Mouse (Mus musculus) midbrain, embryonic 15.5 days (tissue): ENCODE results near the gene Vps13d. TPM values are rescaled to one million over a fixed set of nuclear protein-coding genes. Genes with fewer than 3 reads are reported as not detected.

ENCODE experiments used
- ATAC-seq: fragments of 200-750 bp; cut with Nextera tagmentation; replicated peaks from 2 replicates; pipeline ENCODE4 v1.8.0; 2017; ENCODE audit warnings: moderate TSS enrichment
- H3K27ac ChIP-seq: fragments of 300-500 bp; sonication (generic); 2 replicates; pipeline ENCODE4 v1.5.1; 2015; ENCODE audit warnings: mild to moderate bottlenecking, inconsistent platforms
- H3K27me3 ChIP-seq: fragments of 300-500 bp; sonication (generic); replicated peaks from 2 replicates; pipeline ENCODE4 v1.6.1; 2015; ENCODE audit warnings: inconsistent platforms
- H3K36me3 ChIP-seq: fragments of 300-500 bp; sonication (generic); replicated peaks from 2 replicates; pipeline ENCODE4 v1.6.1; 2015; ENCODE audit warnings: inconsistent platforms
- H3K4me1 ChIP-seq: fragments of 300-500 bp; sonication (generic); 2 replicates; pipeline ENCODE4 v1.6.1; 2015; ENCODE audit warnings: inconsistent platforms
- H3K4me2 ChIP-seq: fragments of 300-500 bp; sonication (generic); 2 replicates; pipeline ENCODE4 v1.6.1; 2015; ENCODE audit warnings: inconsistent platforms, mild to moderate bottlenecking, moderate library complexity
- H3K4me3 ChIP-seq: fragments of 300-500 bp; sonication (generic); 2 replicates; pipeline ENCODE4 v1.5.1; 2015; ENCODE audit warnings: mild to moderate bottlenecking, inconsistent platforms
- H3K9ac ChIP-seq: fragments of 300-500 bp; sonication (generic); 2 replicates; pipeline ENCODE4 v1.6.1; 2015; ENCODE audit warnings: mild to moderate bottlenecking, inconsistent platforms
- H3K9me3 ChIP-seq: fragments of 300-500 bp; sonication (generic); 2 replicates; pipeline ENCODE4 v1.6.1; 2016; ENCODE audit warnings: inconsistent platforms
- WGBS: fragments of 180-500 bp; shearing (Covaris S2); methylation state at CpG from one replicate; pipeline ENCODE4 v1.1.7; 2015; ENCODE audit warnings: mixed read lengths; 5-methylcytosine and 5-hydroxymethylcytosine counted together
- polyA plus RNA-seq: library from polyadenylated mRNA; unstranded; fragments of >200 nt; fragmentation: Nextera tagmentation; extraction: Ambion mirVana; gene quantifications from 2 replicates; pipeline ENCODE4 v1.2.1, GENCODE M21; 2015

The Vps13d gene
- polyA plus RNA-seq, 1 experiment from 2014 or later = 9.6 TPM

DNA sequence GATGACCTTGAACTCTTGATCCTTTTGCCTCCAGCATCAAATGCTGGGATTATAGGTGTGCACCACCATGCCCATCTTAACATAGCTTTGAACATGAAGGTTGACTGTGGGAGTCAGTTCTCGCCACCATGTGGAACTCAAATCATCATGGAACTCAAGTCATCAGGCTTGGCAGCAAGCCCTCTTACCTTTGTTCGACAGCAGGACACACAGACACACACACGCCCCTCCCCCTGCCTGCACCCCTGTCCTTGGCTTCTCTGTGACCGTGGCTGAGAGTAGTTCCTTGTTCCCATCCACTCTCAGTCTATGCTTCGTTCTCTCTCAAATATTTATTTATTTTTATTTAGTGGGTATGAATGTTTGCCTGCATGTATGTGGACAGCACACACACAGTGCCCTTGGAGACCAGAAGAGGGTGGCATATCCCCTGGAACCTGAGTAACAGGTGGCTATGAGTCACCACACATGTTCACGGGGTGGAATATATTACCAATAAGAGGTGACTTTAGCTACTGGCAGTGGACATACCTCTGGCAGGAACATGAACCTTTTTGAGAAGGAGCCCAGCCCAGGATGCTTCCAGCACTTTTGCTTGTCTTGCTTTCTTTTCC, 14.4 kb upstream of the Vps13d start:
- Histone ChIP-seq H3K4me1 (peaks cover 4% of the 10 kb centered on the region; the same call in 1 of the 2 replicates), H3K9ac (no peak overlapping the region), H3K36me3 (no peaks in the 10 kb centered on the region), H3K4me2 (no peak overlapping the region), H3K27ac (no peak overlapping the region), H3K9me3 (no peaks in the 10 kb centered on the region), H3K27me3 (no peaks in the 10 kb centered on the region), H3K4me3 (no peak overlapping the region)
- WGBS = 80% methylated on average over 6 of the region's 6 CpGs
- ATAC-seq = no peak

DNA sequence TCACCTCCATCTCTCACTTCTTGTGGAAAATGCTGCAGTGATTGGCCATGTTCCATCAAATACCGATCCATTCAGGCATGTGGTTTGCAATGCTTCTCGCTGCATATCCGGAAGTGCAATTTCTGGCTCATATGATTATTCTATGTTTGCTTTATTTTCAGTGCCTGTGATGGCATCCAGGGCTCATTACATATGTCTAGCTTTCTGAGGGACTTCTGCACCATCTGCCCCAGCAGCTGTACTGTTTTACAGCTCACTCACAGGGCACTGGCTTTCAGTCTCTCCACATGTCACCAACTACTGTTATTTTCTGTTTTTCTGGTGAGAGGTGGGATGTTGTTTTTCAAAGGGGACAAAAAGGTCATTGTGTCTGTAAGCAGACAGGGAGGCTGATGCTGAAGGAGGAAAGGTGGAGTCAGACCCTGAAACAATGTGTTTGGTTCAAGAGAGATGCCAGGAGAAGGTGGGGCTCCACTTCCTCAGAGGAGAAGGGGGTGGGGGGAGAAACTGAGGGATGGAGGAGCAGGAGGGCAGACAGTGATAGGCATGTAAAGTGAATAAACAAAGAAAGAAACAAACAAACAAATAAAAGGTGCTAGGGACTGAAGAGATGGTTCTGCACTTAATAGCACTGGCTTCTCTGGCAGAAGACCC, 13.0 kb upstream of the Vps13d start:
- H3K9me3 ChIP-seq = no peaks in the 10 kb centered on the region
- no peaks in the 10 kb centered on the region for H3K4me1 ChIP-seq
- H3K27me3 ChIP-seq = no peaks in the 10 kb centered on the region
- H3K4me3 ChIP-seq = no peak overlapping the region
- H3K27ac ChIP-seq = no peak overlapping the region
- ATAC-seq = no peak
- no peak overlapping the region for H3K4me2 ChIP-seq
- H3K9ac ChIP-seq = no peak overlapping the region
- 86% methylated on average over 3 of the region's 3 CpGs for WGBS
- H3K36me3 ChIP-seq = no peaks in the 10 kb centered on the region

DNA sequence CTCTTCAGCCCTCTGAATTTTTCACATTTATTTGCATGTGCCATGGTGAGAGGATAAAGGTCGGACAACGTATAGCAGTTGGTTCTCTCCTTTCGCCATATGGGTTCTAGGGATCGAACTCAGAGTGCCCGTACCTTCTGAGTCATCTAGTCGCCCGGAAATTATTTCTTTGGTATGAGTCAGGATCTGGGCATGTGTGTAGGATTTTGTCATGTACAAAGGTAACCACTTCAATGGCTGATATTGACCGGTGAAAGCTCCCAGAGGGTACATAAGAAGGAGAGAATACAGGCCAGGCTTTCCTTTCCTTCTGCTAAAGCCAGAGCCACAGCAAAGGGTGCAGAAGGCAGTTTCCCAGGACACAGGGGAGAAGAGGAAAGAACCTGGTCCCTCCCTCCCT, 10.0 kb upstream of the Vps13d start:
- H3K27ac ChIP-seq = no peak overlapping the region
- H3K9me3 ChIP-seq = no peaks in the 10 kb centered on the region
- ATAC-seq = no peak
- 91% methylated on average over 8 of the region's 8 CpGs for WGBS
- no peaks in the 10 kb centered on the region for H3K4me1 ChIP-seq
- no peak overlapping the region for H3K9ac ChIP-seq
- no peak overlapping the region for H3K4me2 ChIP-seq
- no peak overlapping the region for H3K4me3 ChIP-seq
- H3K36me3 ChIP-seq = no peaks in the 10 kb centered on the region
- H3K27me3 ChIP-seq = no peaks in the 10 kb centered on the region

DNA sequence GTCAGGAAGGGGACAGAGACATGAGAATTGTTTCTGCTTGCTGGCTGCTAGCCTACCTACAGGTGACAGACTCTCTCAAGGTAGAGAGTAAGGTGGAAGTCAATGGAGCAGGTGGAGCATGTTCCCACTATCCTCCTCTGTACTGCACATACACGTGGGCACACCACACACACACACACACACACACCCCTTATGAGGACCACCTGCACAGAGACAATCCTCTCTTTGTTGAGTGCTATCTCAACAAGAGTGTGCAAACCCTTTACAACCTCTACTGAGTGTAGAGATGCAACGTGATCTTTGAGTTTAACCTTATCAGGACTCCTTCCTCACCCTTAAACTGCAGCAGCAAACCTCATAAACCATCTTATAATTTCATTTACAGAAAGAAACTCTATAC, 8.5 kb upstream of the Vps13d start:
- whole genome bisulfite sequencing = 79% methylated on average over 2 of the region's 2 CpGs
- Histone ChIP-seq H3K27me3 (no peaks in the 10 kb centered on the region), H3K36me3 (no peaks in the 10 kb centered on the region), H3K27ac (no peak overlapping the region), H3K9me3 (no peaks in the 10 kb centered on the region), H3K4me2 (no peak overlapping the region), H3K9ac (no peak overlapping the region), H3K4me1 (no peaks in the 10 kb centered on the region), H3K4me3 (no peak overlapping the region)
- ATAC-seq = no peak

DNA sequence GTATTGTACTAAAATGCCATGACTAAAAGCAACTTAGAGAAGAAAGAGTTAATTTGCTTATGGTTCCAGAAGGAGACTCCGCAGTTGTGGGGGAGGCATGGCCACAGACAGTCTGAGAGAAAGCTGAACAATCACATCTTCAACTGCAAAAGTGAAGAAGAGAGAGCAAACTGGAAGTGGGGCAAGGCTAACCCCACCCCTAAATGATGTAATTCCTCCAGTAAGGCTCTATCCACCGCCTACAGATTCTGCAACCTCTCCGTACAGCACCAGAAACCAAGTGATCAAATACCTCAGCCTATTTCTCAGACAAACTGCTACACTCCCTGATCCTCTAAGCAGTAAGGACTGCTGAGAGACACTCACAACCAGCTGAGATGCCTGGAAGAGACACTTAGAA, 6.6 kb upstream of the Vps13d start:
- Histone ChIP-seq H3K27me3 (no peaks in the 10 kb centered on the region), H3K4me2 (no peak overlapping the region), H3K9ac (no peak overlapping the region), H3K4me3 (no peak overlapping the region), H3K27ac (no peak overlapping the region), H3K4me1 (no peaks in the 10 kb centered on the region), H3K36me3 (no peaks in the 10 kb centered on the region), H3K9me3 (no peaks in the 10 kb centered on the region)
- ATAC-seq = no peak
- WGBS = 84% methylated on average over 3 of the region's 3 CpGs

DNA sequence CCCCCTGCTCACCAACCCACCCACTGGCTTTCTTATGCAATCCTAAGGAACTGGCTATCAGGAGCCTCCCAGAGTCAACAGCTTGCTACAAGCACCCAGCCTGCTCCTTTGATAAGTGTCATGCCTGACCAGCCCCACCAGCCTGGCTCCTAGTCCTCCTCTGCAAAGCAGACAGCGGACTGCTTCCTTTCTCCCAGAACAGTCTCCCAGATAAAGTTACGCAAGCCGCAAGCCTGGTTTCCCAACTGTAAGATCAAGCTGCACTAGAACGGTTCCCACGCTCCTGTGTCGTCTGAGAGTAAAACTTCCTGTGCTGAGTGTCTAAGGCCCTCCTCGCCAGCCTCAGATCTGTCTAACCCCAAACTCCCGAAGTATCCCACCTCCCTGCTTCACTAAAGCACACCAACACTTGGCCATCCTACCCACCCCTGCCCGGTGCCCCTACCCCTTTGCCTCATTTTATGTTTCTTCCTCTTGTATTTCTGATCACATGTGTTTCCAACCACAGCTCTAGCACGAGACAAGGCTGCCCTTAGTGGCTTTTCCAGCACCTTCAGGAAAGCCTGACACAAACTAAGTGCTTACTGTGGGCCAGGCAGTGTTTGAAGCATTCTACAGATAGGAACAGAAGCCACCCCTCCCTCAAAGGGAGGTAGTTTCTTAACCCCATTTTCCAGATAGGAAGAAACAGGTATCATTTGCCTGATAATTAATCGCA, 5.3 kb upstream of the Vps13d start:
- Histone ChIP-seq H3K9ac (no peak overlapping the region), H3K4me2 (no peak overlapping the region), H3K36me3 (no peaks in the 10 kb centered on the region), H3K9me3 (no peaks in the 10 kb centered on the region), H3K27me3 (no peaks in the 10 kb centered on the region), H3K4me3 (no peak overlapping the region), H3K27ac (no peak overlapping the region), H3K4me1 (no peaks in the 10 kb centered on the region)
- WGBS = 48% methylated on average over 11 of the region's 11 CpGs
- ATAC-seq = no peak

DNA sequence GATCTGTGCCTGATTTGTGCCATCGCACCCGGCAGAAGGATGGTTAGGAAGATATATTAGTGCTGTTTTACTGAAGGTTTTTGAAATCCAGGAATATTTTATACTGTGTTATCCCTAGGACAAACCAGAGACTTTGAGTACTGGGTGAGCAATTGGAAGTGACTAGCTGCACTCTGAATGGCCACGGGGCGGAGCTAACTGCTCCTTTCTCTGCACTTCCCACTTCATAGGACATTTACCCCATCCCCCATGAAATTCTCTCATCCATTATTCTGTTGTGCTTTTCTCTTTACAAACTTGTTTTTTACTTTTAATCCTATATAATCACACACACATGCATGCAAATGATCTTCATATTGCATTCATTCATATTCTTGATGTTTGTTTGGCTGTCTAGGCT, 1.8 kb upstream of the Vps13d start:
- Histone ChIP-seq H3K27me3 (no peaks in the 10 kb centered on the region), H3K9me3 (no peaks in the 10 kb centered on the region), H3K36me3 (no peaks in the 10 kb centered on the region), H3K4me1 (peaks cover 18% of the 10 kb centered on the region), H3K4me3 (no peak overlapping the region), H3K27ac (no peak overlapping the region), H3K9ac (no peak overlapping the region), H3K4me2 (no peak overlapping the region)
- WGBS = 82% methylated on average over 4 of the region's 4 CpGs
- no peak for ATAC-seq

DNA sequence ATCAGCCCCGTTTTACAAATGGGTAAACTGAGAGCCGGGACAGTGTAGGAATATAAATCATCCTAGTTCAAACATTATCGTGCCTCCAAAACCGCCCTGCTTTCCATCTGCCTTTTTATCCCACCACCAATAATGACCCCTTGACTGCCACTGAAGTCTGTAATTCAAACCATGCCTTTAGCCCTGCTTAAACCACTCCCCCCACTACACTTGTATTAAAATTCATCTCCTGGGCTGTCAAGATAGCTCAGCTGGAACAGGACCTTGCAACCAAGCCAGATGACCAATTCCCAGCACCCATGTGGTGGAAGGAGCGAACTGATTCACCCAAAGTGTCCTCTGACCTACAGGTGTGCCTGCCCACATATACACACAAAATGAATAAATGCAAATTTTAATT, 367 bp upstream of the Vps13d start:
- Histone ChIP-seq H3K4me1 (peaks cover 18% of the 10 kb centered on the region), H3K36me3 (no peaks in the 10 kb centered on the region), H3K4me3 (peak overlapping the region; percentile 82), H3K9ac (no peak overlapping the region; the same call in 1 of the 2 replicates), H3K27ac (no peak overlapping the region), H3K9me3 (no peaks in the 10 kb centered on the region), H3K4me2 (peak overlapping the region; percentile 37), H3K27me3 (no peaks in the 10 kb centered on the region)
- no peak for ATAC-seq
- WGBS = 16% methylated on average over 5 of the region's 5 CpGs

DNA sequence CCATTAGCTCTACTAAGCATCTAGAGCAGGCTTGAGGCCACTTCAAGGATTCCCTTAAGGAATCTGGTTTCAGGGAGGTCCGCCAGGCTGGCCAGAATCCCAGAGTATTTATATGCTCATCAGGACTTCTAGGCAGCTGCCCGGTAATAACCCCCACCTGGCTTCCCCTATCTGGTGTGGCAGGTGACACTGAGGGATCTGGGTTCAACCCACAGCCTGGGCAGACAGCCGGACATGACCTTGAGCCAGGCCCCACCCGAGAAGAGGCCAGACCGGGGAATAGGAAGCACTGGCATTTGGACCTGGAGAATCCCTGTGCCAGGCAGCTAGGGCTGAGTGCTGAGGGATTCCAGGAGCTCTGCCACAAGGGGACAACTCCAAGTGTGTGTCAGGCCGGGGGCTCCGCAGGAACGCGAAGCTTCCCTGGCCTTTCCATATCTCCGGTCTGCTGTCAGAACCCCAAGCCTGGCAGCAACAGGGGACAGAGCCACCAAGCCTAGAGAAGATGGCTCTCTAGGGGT, 754 bp downstream of the Vps13d start:
- H3K4me1 ChIP-seq = peaks cover 18% of the 10 kb centered on the region
- peak overlapping the region; percentile 81 for H3K27ac ChIP-seq
- H3K4me3 ChIP-seq = peak overlapping the region; percentile 82
- H3K27me3 ChIP-seq = no peaks in the 10 kb centered on the region
- H3K9ac ChIP-seq = peak overlapping the region; percentile 83
- WGBS = 2% methylated on average over 10 of the region's 10 CpGs
- H3K9me3 ChIP-seq = no peaks in the 10 kb centered on the region
- peak overlapping the region; percentile 81 for H3K4me2 ChIP-seq
- H3K36me3 ChIP-seq = peaks cover 3% of the 10 kb centered on the region; the same call in 1 of the 2 replicates
- no peak; the same call in 1 of the 2 replicates for ATAC-seq

DNA sequence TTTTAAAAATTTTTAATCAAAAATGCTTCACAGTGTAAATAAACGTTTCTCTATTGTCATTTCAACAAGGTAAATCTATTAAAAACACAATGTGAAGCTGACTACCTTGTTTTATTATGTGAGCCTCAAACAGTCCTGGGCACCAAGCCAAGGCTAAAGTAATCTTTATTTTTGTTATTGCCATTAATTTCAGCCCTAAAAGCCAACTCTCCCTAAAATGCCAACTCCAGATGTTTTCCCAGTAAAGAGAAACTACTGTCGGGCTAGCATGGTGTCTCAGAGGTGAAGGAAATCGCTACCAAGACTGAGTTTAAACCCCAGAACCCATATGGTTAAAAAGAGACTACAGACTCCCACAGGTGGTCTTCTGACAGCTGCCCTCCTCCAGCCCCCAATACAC, 1.4 kb downstream of the Vps13d start:
- Histone ChIP-seq H3K9me3 (no peaks in the 10 kb centered on the region), H3K4me1 (peaks cover 18% of the 10 kb centered on the region), H3K36me3 (peaks cover 8% of the 10 kb centered on the region; the same call in 1 of the 2 replicates), H3K27ac (no peak overlapping the region), H3K4me3 (peak overlapping the region; percentile 82), H3K9ac (no peak overlapping the region), H3K4me2 (peak overlapping the region; percentile 81), H3K27me3 (no peaks in the 10 kb centered on the region)
- no peak for ATAC-seq
- 48% methylated on average over 3 of the region's 3 CpGs for WGBS

DNA sequence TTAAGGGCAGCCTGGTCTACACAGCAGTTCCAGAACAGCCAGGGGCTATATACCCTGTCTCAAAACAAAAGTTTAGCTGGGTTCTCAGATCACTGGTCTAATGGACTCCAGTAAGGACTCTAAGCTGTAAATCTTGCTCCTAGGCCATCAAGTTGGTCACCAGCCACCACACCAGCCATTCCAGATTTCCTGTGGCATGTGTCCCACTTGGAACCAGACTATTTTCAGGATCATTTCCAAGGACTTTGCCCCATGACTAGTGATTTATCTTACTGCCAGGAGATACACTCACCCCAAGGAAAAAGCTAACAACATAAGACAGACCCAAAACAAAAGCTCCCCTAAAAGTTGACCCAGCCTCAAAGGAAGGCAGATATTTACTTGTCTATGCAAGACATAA, 2.1 kb downstream of the Vps13d start:
- no peaks in the 10 kb centered on the region for H3K9me3 ChIP-seq
- H3K4me3 ChIP-seq = no peak overlapping the region
- no peak overlapping the region for H3K4me2 ChIP-seq
- H3K27ac ChIP-seq = no peak overlapping the region
- no peaks in the 10 kb centered on the region for H3K27me3 ChIP-seq
- H3K9ac ChIP-seq = no peak overlapping the region
- H3K4me1 ChIP-seq = peaks cover 18% of the 10 kb centered on the region
- ATAC-seq = no peak
- peaks cover 8% of the 10 kb centered on the region; the same call in 1 of the 2 replicates for H3K36me3 ChIP-seq

DNA sequence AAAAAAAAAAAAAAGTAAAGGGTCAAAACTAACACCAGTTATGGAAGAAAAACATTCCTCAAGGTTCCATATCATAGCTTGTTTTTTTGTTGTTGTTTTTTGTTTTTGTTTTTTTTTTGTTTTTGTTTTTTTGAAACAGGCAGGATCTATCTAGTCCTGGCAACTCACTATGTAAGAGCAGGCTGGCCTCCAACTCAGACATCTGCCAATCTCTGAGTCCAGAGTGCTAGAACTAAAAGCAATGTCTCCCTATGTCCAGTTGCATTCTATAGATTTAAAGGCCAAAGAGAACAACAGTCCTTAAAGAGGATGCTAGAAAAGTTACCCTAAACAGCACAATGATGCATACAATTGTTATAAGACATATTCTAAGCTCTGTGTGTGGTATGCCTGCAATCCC, 6.2 kb downstream of the Vps13d start:
- ATAC-seq = no peak

More for the DNA sequence above, 6.2 kb downstream of the Vps13d start:
- H3K27me3 ChIP-seq = no peaks in the 10 kb centered on the region
- no peak overlapping the region for H3K27ac ChIP-seq
- peaks cover 33% of the 10 kb centered on the region for H3K36me3 ChIP-seq
- no peak overlapping the region for H3K4me2 ChIP-seq
- peaks cover 12% of the 10 kb centered on the region for H3K4me1 ChIP-seq
- no peak overlapping the region for H3K4me3 ChIP-seq
- no peak overlapping the region for H3K9ac ChIP-seq
- no peaks in the 10 kb centered on the region for H3K9me3 ChIP-seq
